Mouse (Mus musculus) lung, postnatal 0 days (tissue): Measurements from ENCODE around the gene Hs1bp3.

Experiments
- CTCF ChIP-seq: IDR thresholded peaks from 2 replicates; pipeline ENCODE4 v1.5.1; 2016; ENCODE audit warnings: antibody characterized with exemption, mild to moderate bottlenecking
- EP300 ChIP-seq: IDR thresholded peaks from 2 replicates; pipeline ENCODE4 v1.6.1; 2016; ENCODE audit warnings: antibody characterized with exemption, mild to moderate bottlenecking, control low read depth

GRCm38 (mm10) chr12:8324086-8324485, 10.9 kb downstream of the Hs1bp3 start:
- TF ChIP-seq CTCF: no peak
- no peak for TF ChIP-seq EP300
